Comparison of ENCODE assay signal across 9 mouse cellular contexts in genomic region chr5:134235111-134235510, GRCm38 (mm10). TPM values are rescaled to one million over a fixed set of nuclear protein-coding genes. Genes with fewer than 3 reads are reported as not detected.
A peak's percentile ranks its signal among the peaks of the same experiment; 100 is the strongest.
DNase-seq lines count a peak whose midpoint lies in the region; ATAC-seq lines count a peak whose summit lies in the region.
"Had no signal": no experiment of that assay in that cellular context is flagged by ENCODE, and none has a peak within 500 bp of the region (broad histone marks: within the 10 kb centered on the region; RNA-seq: fewer than 3 reads in every experiment).

No protein-coding gene starts in this region.

- no peak overlapping the region for H3K4me2 ChIP-seq in heart, embryonic 11.5 days
- no peak overlapping the region for H3K4me2 ChIP-seq in intestine, embryonic 16.5 days (ENCODE audit: low read depth, low read length)
- no peak overlapping the region for H3K4me2 ChIP-seq in lung, embryonic 16.5 days (ENCODE audit: low read depth, low read length)

- peak overlapping the region; percentile 50; the same call in 1 of the 2 replicates for H3K9ac ChIP-seq in heart, embryonic 11.5 days (ENCODE audit: low read depth, low read length)
- no peak overlapping the region for H3K9ac ChIP-seq in intestine, embryonic 16.5 days (ENCODE audit: low read depth, low read length)
- peak overlapping the region; percentile 30; the same call in 1 of the 2 replicates for H3K9ac ChIP-seq in lung, embryonic 16.5 days (ENCODE audit: low read length)

- H3K36me3 ChIP-seq in heart, embryonic 11.5 days (ENCODE audit: control insufficient read depth, insufficient read depth, low read length) = peaks cover 41% of the 10 kb centered on the region
- peaks cover 17% of the 10 kb centered on the region for H3K36me3 ChIP-seq in intestine, embryonic 16.5 days (ENCODE audit: control insufficient read depth, insufficient read depth, low read length)
- H3K36me3 ChIP-seq in lung, embryonic 16.5 days (ENCODE audit: control insufficient read depth, insufficient read depth, low read length) = peaks cover 37% of the 10 kb centered on the region

- peaks cover 24% of the 10 kb centered on the region for H3K4me1 ChIP-seq in heart, embryonic 11.5 days (ENCODE audit: control insufficient read depth, insufficient read depth, low read length)
- H3K4me1 ChIP-seq in intestine, embryonic 16.5 days (ENCODE audit: control insufficient read depth, insufficient read depth, low read length) = peaks cover 29% of the 10 kb centered on the region
- H3K4me1 ChIP-seq in lung, embryonic 16.5 days (replicated peaks; ENCODE audit: control insufficient read depth, insufficient read depth, low read length) = peaks cover 38% of the 10 kb centered on the region

- DNase-seq in heart, adult 11 months = no peak
- peak; percentile 36 for DNase-seq in urinary bladder, postnatal 14 days (ENCODE audit: low spot score)
- DNase-seq in urinary bladder, postnatal 10 days (ENCODE audit: low spot score) = no peak
- DNase-seq in urinary bladder, postnatal 4 days (ENCODE audit: low spot score in 2 of 2) = no peak

- H3K4me3 ChIP-seq in heart, embryonic 11.5 days (ENCODE audit: low read depth, low read length) = no peak overlapping the region
- no peak overlapping the region for H3K4me3 ChIP-seq in intestine, embryonic 16.5 days (ENCODE audit: low read length)
- no peak overlapping the region for H3K4me3 ChIP-seq in lung, embryonic 16.5 days (ENCODE audit: low read length)

- WGBS in heart, embryonic 11.5 days (ENCODE audit: insufficient replicate concordance) = 30% methylated on average over 6 of the region's 6 CpGs
- 28% methylated on average over 6 of the region's 6 CpGs for WGBS in intestine, embryonic 16.5 days
- WGBS in lung, embryonic 16.5 days = 22% methylated on average over 6 of the region's 6 CpGs

- ATAC-seq in heart, embryonic 11.5 days (replicated peaks; ENCODE audit: insufficient number of reproducible peaks, low FRiP score, low TSS enrichment) = no peak
- ATAC-seq in intestine, embryonic 16.5 days = no peak
- peak; percentile 52 for ATAC-seq in lung, embryonic 16.5 days (ENCODE audit: low read depth)
- no peak for ATAC-seq in activated CD4-positive, CD25-positive, alpha-beta regulatory T cell, adult 4 months

- peak overlapping the region; percentile 67 for H3K27ac ChIP-seq in heart, embryonic 11.5 days (ENCODE audit: low read depth, low read length)
- H3K27ac ChIP-seq in intestine, embryonic 16.5 days (ENCODE audit: low read length) = peak overlapping the region; percentile 23
- H3K27ac ChIP-seq in lung, embryonic 16.5 days (ENCODE audit: low read length) = peak overlapping the region; percentile 28

- no peaks in the 10 kb centered on the region for H3K27me3 ChIP-seq in heart, embryonic 11.5 days (ENCODE audit: control insufficient read depth, insufficient read depth, low read length)
- no peaks in the 10 kb centered on the region for H3K27me3 ChIP-seq in intestine, embryonic 16.5 days (replicated peaks; ENCODE audit: control insufficient read depth, insufficient read depth, low read length)
- no peaks in the 10 kb centered on the region for H3K27me3 ChIP-seq in lung, embryonic 16.5 days (ENCODE audit: control insufficient read depth, insufficient read depth, low read depth, low read length)

- no peaks in the 10 kb centered on the region for H3K9me3 ChIP-seq in heart, embryonic 11.5 days (replicated peaks; ENCODE audit: control insufficient read depth, low read length)
- no peaks in the 10 kb centered on the region for H3K9me3 ChIP-seq in intestine, embryonic 16.5 days (ENCODE audit: control insufficient read depth, low read length)
- no peaks in the 10 kb centered on the region for H3K9me3 ChIP-seq in lung, embryonic 16.5 days (ENCODE audit: control insufficient read depth, low read length)
- H3K9me3 ChIP-seq: G1E had no signal

RNA-seq across cellular contexts. Expression of gene Ncf1, which starts 5.7 kb away (rescaled TPM):
- 1.8 and 2.2 TPM in 2 replicates for polyA plus RNA-seq in heart, embryonic 11.5 days (2014; fragmentation: Nextera tagmentation; extraction: Ambion mirVana)
- polyA plus RNA-seq in intestine, embryonic 16.5 days (2015; fragmentation: Nextera tagmentation; extraction: Ambion mirVana) = 5.7 and 6.6 TPM in 2 replicates
- 9.0 and 10.4 TPM in 2 replicates for polyA plus RNA-seq in lung, embryonic 16.5 days (2015; fragmentation: Nextera tagmentation; extraction: Ambion mirVana)
- 10 to 100 TPM; 12.4 to 15.2 TPM for polyA plus RNA-seq in activated CD4-positive, CD25-positive, alpha-beta regulatory T cell, adult 4 months (2017; shearing (Covaris generic))

RNA-seq across cellular contexts. Expression of gene Gtf2ird2, which starts 51.3 kb away (rescaled TPM):
- 5.3 and 6.5 TPM in 2 replicates for polyA plus RNA-seq in heart, embryonic 11.5 days (2014; fragmentation: Nextera tagmentation; extraction: Ambion mirVana)
- 7.0 TPM in 2 replicates for polyA plus RNA-seq in intestine, embryonic 16.5 days (2015; fragmentation: Nextera tagmentation; extraction: Ambion mirVana)
- 8.6 and 9.1 TPM in 2 replicates for polyA plus RNA-seq in lung, embryonic 16.5 days (2015; fragmentation: Nextera tagmentation; extraction: Ambion mirVana)
- polyA plus RNA-seq in activated CD4-positive, CD25-positive, alpha-beta regulatory T cell, adult 4 months (2017; shearing (Covaris generic)) = 1 to 10 TPM; 2.6 to 5.8 TPM

RNA-seq across cellular contexts. Expression of gene Rcc1l, which starts 58.5 kb away (rescaled TPM):
- polyA plus RNA-seq in heart, embryonic 11.5 days (2014; fragmentation: Nextera tagmentation; extraction: Ambion mirVana) = 21.0 and 21.8 TPM in 2 replicates
- 26.6 and 28.5 TPM in 2 replicates for polyA plus RNA-seq in intestine, embryonic 16.5 days (2015; fragmentation: Nextera tagmentation; extraction: Ambion mirVana)
- 22.5 and 22.8 TPM in 2 replicates for polyA plus RNA-seq in lung, embryonic 16.5 days (2015; fragmentation: Nextera tagmentation; extraction: Ambion mirVana)
- 1 to 10 TPM; 2.1 to 2.4 TPM for polyA plus RNA-seq in activated CD4-positive, CD25-positive, alpha-beta regulatory T cell, adult 4 months (2017; shearing (Covaris generic))
